Mouse (Mus musculus) small intestine, adult 2 months (tissue): ENCODE measurements around the gene Mcoln2. TPM values are rescaled to one million over a fixed set of nuclear protein-coding genes. Genes with fewer than 3 reads are reported as not detected.
A peak's percentile ranks its signal among the peaks of the same experiment; 100 is the strongest.

Source experiments
- H3K27ac ChIP-seq: fragments of 200-500 bp; 2 replicates; pipeline ENCODE4 v1.5.1; 2012; ENCODE audit warnings: low read depth, low read length, control low read depth, inconsistent platforms; ENCODE audit not compliant: insufficient read depth
- H3K27me3 ChIP-seq: fragments of 200-500 bp; 2 replicates; pipeline ENCODE4 v1.6.1; 2012; ENCODE audit warnings: mild to moderate bottlenecking, moderate library complexity, low read length, inconsistent platforms; ENCODE audit not compliant: control insufficient read depth, insufficient read depth
- H3K36me3 ChIP-seq: fragments of 200-500 bp; 2 replicates; pipeline ENCODE4 v1.6.1; 2012; ENCODE audit warnings: mild to moderate bottlenecking, low read length, control low read depth, inconsistent platforms; ENCODE audit not compliant: control insufficient read depth, insufficient read depth
- H3K4me1 ChIP-seq: fragments of 200-500 bp; 2 replicates; pipeline ENCODE4 v1.6.1; 2012; ENCODE audit warnings: low read length, inconsistent platforms, mixed read lengths; ENCODE audit not compliant: control insufficient read depth, insufficient read depth, insufficient read length
- H3K4me3 ChIP-seq: fragments of 200-500 bp; 2 replicates; pipeline ENCODE4 v1.5.1; 2012; ENCODE audit warnings: low read depth, mild to moderate bottlenecking, control low read depth, inconsistent platforms, low read length, moderate library complexity
- CTCF ChIP-seq: fragments of 200-500 bp; IDR thresholded peaks from 2 replicates; pipeline ENCODE4 v1.5.1; 2012; ENCODE audit warnings: low read depth, mild to moderate bottlenecking, control low read depth, inconsistent platforms, low read length, moderate library complexity, mixed read lengths; ENCODE audit not compliant: insufficient replicate concordance, insufficient read length; ENCODE audit errors: extremely low read depth
- POLR2A ChIP-seq: fragments of 200-500 bp; IDR thresholded peaks from 2 replicates; pipeline ENCODE4 v1.6.1; 2012; ENCODE audit warnings: low read depth, mild to moderate bottlenecking, control low read depth, inconsistent platforms, low read length, moderate library complexity
- WGBS: fragments of 180-500 bp; shearing (Covaris S2); methylation state at CpG from one replicate; pipeline ENCODE4 v1.1.7; 2018; 5-methylcytosine and 5-hydroxymethylcytosine counted together
- polyA plus RNA-seq: library from polyadenylated mRNA; depleted of rRNA; stranded (reverse); fragments of >200 nt; gene quantifications from 2 replicates; pipeline ENCODE4 v1.2.3, GENCODE M21; 2012

Mcoln2 gene
- polyA plus RNA-seq, 1 experiment = 5.1 TPM

DNA sequence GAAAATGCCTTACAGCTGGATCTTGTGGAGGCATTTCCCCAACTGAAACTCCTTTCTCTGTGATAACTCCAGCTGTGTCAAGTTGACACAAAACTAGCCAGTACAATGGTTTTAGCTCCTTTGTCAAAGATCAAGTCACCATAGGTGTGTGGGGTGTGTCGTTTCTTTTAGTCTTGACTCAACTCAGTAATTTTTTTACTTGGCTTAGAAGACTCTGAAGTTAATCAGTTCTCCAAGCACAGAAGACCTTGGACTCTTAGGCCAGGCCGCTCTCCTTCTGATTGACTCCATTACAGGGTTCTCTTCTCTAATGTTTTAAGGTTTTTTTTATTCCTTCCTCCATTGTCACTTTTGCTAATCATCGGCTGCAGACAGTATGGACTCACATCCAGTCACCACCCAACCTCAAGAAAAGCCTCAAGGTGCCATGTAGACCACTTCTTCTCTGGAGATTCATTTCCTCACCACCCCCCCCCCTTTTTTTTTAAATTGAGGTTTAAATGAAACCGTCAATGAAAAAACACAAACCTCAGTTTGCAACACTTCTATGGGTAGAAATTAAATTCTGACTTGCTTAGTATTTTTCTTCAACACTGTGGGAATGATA lies 61.6 kb downstream of the Mcoln2 start:
- 85% methylated on average over 4 of the region's 4 CpGs for WGBS
- peaks cover 5% of the 10 kb centered on the region; the same call in 1 of the 2 replicates for H3K4me1 ChIP-seq
- TF ChIP-seq POLR2A = no peak
- no peak for TF ChIP-seq CTCF
- H3K27ac ChIP-seq = no peak overlapping the region
- H3K36me3 ChIP-seq = no peaks in the 10 kb centered on the region
- H3K27me3 ChIP-seq = no peaks in the 10 kb centered on the region
- H3K4me3 ChIP-seq = no peak overlapping the region

GRCm38 (mm10) chr3:146211964-146212363 lies 62.3 kb downstream of the Mcoln2 start:
- Histone ChIP-seq H3K36me3 (no peaks in the 10 kb centered on the region), H3K27ac (no peak overlapping the region), H3K4me3 (no peak overlapping the region), H3K4me1 (peaks cover 5% of the 10 kb centered on the region; the same call in 1 of the 2 replicates), H3K27me3 (no peaks in the 10 kb centered on the region)
- WGBS = 83% methylated on average over 2 of the region's 2 CpGs
- no peak for TF ChIP-seq POLR2A
- TF ChIP-seq CTCF = no peak

DNA sequence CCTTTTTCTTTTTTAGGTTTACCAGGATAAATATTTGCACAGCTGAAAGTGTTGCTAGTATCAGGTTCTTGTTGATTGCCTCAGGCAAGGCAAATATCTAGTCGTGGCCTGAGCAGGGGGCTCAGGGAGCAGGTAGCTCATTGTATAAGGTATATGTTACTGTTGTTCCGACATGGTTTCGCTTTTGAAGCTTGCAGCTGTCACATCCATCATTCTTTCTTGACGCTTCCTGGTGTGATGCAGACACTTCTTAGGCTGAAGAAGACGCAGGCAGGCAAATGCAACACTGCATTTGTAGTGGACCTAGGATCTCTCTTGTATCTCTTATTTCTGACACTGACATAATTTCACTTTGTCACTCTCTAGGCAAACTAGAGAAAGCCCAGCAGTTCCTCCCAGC lies 63.7 kb downstream of the Mcoln2 start:
- Histone ChIP-seq H3K4me3 (no peak overlapping the region), H3K4me1 (no peaks in the 10 kb centered on the region), H3K36me3 (no peaks in the 10 kb centered on the region), H3K27me3 (no peaks in the 10 kb centered on the region), H3K27ac (no peak overlapping the region)
- WGBS = 17% methylated on average over 5 of the region's 5 CpGs
- TF ChIP-seq POLR2A (no peak), CTCF (no peak)

DNA sequence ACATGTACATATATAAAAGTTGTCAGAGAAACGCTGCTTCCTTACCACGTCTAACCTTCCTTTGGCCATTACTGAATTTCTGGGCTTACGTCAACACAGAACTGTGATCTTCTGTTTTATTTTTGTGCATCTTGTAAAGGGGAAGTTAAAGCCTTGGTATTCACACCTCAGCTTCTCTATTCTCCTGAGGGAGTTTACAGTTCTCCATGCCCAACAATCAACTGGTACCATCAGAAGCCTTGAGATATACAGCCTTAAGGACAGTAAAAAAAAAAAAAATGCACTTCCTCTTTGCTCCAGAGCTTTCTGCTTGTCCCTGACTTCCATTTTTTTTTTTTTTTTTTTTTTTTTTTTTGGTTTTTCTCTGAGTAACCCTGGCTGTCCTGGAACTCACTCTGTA lies 66.9 kb downstream of the Mcoln2 start:
- Histone ChIP-seq H3K27ac (no peak overlapping the region), H3K27me3 (peaks cover 16% of the 10 kb centered on the region), H3K4me1 (no peaks in the 10 kb centered on the region; the same call in 1 of the 2 replicates), H3K36me3 (no peaks in the 10 kb centered on the region), H3K4me3 (no peak overlapping the region)
- 84% methylated on average over 3 of the region's 3 CpGs for WGBS
- TF ChIP-seq POLR2A (no peak), CTCF (no peak)

- Histone ChIP-seq H3K27me3 (peaks cover 18% of the 10 kb centered on the region), H3K4me1 (no peaks in the 10 kb centered on the region; the same call in 1 of the 2 replicates), H3K27ac (no peak within 1 kb of the TSS), H3K4me3 (peak within 1 kb of the TSS; percentile 69), H3K36me3 (no peaks in the 10 kb centered on the region)
- 2% methylated on average over 73 of the region's 73 CpGs for WGBS
- no peak; the same call in 1 of the 2 replicates for TF ChIP-seq CTCF
- peak; percentile 16; the same call in 1 of the 2 replicates for TF ChIP-seq POLR2A
Observed at GRCm38 (mm10) chr3:146220776-146221486, 71.3 kb downstream of the Mcoln2 start, which contains the start of gene Lpar3. TSS of gene Lpar3 (plus strand) at chr3:146220963.

DNA sequence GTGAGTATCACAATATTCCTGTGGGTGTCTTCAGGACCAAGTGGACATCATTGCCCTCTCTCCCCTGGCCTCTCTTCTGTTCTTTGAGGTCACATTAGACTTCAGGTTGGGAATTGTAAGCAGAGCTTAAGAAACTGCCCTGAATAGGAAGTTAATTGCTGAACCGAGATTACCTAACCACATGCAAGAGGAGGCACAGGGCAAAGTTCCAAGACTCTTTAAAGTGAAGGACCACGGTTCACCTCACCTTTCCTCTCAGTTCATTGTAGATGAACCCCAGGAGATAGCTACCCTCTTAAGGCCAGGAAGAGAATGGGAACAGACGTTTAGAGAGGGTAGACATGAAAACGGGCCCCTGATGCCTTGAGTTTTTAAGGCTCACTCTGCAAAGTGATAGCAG lies 74.6 kb downstream of the Mcoln2 start:
- no peak overlapping the region for H3K4me3 ChIP-seq
- TF ChIP-seq CTCF (no peak), POLR2A (no peak)
- H3K27ac ChIP-seq = no peak overlapping the region
- H3K36me3 ChIP-seq = no peaks in the 10 kb centered on the region
- WGBS = 16% methylated on average over 4 of the region's 4 CpGs
- peaks cover 16% of the 10 kb centered on the region for H3K27me3 ChIP-seq
- no peaks in the 10 kb centered on the region; the same call in 1 of the 2 replicates for H3K4me1 ChIP-seq

- 76% methylated on average over 7 of the region's 7 CpGs for WGBS
- H3K27ac ChIP-seq = no peak overlapping the region
- peaks cover 15% of the 10 kb centered on the region for H3K27me3 ChIP-seq
- H3K36me3 ChIP-seq = no peaks in the 10 kb centered on the region
- TF ChIP-seq POLR2A (no peak), CTCF (no peak)
- no peak overlapping the region for H3K4me3 ChIP-seq
- H3K4me1 ChIP-seq = no peaks in the 10 kb centered on the region; the same call in 1 of the 2 replicates
Observed at GRCm38 (mm10) chr3:146225061-146225761, 75.6 kb downstream of the Mcoln2 start.
